Mouse (Mus musculus) cerebellum, adult 2 months (tissue): ENCODE measurements around the gene Drd1. TPM values are rescaled to one million over a fixed set of nuclear protein-coding genes. Genes with fewer than 3 reads are reported as not detected.

Experiments used
- DNase-seq, 2 experiments: peaks; one replicate each; pipeline ENCODE4 v3.0.0; 2021
- H3K27ac ChIP-seq: fragments of 200-500 bp; 2 replicates; pipeline ENCODE4 v1.5.1; 2012; ENCODE audit warnings: low read length, control low read depth, inconsistent platforms; ENCODE audit not compliant: insufficient read depth
- H3K27me3 ChIP-seq: fragments of 200-500 bp; 2 replicates; pipeline ENCODE4 v1.6.1; 2012; ENCODE audit warnings: inconsistent platforms, mild to moderate bottlenecking, low read length, moderate library complexity; ENCODE audit not compliant: control insufficient read depth, insufficient read depth
- H3K4me1 ChIP-seq: fragments of 200-500 bp; 2 replicates; pipeline ENCODE4 v1.6.1; 2011; ENCODE audit warnings: low read length; ENCODE audit not compliant: control insufficient read depth, insufficient read depth
- H3K4me3 ChIP-seq: fragments of 200-500 bp; replicated peaks from 2 replicates; pipeline ENCODE3; 2011; ENCODE audit warnings: mild to moderate bottlenecking, low read depth, low read length, control low read depth; ENCODE audit not compliant: insufficient read depth
- CTCF ChIP-seq: fragments of 200-500 bp; IDR thresholded peaks from 2 replicates; pipeline ENCODE4 v1.5.1; 2011; ENCODE audit warnings: low read depth, mild to moderate bottlenecking, control low read depth, low read length, moderate library complexity, borderline replicate concordance; ENCODE audit not compliant: insufficient read depth
- POLR2A ChIP-seq: fragments of 200-500 bp; IDR thresholded peaks from 2 replicates; pipeline ENCODE4 v1.6.1; 2011; ENCODE audit warnings: low read length, control low read depth, borderline replicate concordance; ENCODE audit not compliant: insufficient read depth
- WGBS: fragments of 180-500 bp; shearing (Covaris S2); methylation state at CpG from one replicate; pipeline ENCODE4 v1.1.7; 2018; 5-methylcytosine and 5-hydroxymethylcytosine counted together
- polyA plus RNA-seq: library from polyadenylated mRNA; depleted of rRNA; stranded (reverse); fragments of >200 nt; gene quantifications from 2 replicates; pipeline ENCODE4 v1.2.3, GENCODE M21; 2012

The Drd1 gene
- polyA plus RNA-seq, 1 experiment = 0.57 TPM

DNA sequence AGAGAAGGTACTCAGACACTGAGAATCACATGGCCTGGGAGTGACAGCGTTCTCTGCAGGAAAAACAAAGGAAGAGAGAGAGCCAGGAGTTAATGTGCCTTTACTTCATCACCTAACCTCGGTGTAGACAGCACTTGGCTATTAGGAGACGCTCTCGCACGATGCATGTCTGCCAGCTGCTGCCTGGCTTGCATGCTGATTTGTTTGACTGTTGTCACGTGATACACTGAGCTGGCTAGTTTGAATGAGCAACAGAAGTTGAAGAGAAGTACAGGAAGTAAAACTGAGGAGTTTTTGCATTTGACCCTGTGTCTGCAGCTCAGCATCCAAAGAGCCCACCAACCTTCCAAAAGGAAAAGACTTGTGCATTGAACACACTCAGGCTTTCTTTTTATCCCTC lies 39.5 kb upstream of the Drd1 start:
- WGBS = 30% methylated on average over 6 of the region's 6 CpGs
- no peak overlapping the region for H3K27ac ChIP-seq
- no peaks in the 10 kb centered on the region for H3K27me3 ChIP-seq
- H3K4me3 ChIP-seq = no peak overlapping the region
- H3K4me1 ChIP-seq = no peaks in the 10 kb centered on the region; the same call in 1 of the 2 replicates
- no peak for DNase-seq
- TF ChIP-seq CTCF (no peak), POLR2A (no peak)

DNA sequence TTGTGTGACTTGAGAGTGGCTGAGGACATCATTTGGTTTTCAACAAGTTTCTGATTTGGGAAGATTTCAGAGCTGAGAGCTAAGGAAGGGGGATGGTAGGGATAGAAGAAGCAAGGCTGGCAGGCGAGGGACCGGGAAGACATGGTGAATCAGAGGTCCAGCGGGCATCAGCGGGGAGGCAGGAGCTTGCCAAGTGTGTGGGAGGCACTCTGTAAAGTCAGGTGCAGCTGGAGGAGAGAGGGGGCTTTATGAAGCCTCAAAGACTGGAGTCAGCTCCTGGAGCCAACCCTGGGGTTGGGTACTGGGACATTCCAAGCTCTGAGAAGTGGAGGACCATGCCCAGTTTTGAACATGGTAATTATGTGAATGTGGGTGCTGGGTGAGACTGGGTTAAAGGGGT lies 38.8 kb upstream of the Drd1 start:
- Histone ChIP-seq H3K4me1 (no peaks in the 10 kb centered on the region; the same call in 1 of the 2 replicates), H3K27me3 (no peaks in the 10 kb centered on the region), H3K4me3 (no peak overlapping the region), H3K27ac (no peak overlapping the region)
- 19% methylated on average over 4 of the region's 4 CpGs for WGBS
- TF ChIP-seq CTCF (no peak), POLR2A (no peak)
- DNase-seq = no peak

DNA sequence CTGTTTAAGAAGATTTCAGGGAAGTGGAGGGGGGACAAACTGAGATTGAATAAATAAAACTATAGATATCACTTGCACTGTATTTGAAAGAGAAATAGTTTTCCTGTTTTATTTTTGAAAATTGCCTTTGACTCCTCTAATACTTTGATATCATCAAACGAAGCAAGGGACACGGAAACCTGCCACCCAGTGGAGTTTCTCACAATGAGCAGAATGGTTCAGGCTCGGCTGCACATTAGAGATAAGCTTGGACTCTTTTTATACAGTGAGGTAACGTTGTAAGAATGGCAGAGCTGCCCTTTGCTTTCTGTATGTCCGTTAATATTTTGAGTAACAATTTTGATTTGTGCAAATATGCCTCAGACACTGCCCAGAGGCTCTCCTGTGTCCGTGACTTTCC lies 36.2 kb upstream of the Drd1 start:
- Histone ChIP-seq H3K4me3 (no peak overlapping the region), H3K27me3 (no peaks in the 10 kb centered on the region), H3K4me1 (no peaks in the 10 kb centered on the region; the same call in 1 of the 2 replicates), H3K27ac (no peak overlapping the region)
- TF ChIP-seq CTCF (no peak), POLR2A (no peak)
- WGBS = 86% methylated on average over 6 of the region's 6 CpGs
- no peak for DNase-seq

DNA sequence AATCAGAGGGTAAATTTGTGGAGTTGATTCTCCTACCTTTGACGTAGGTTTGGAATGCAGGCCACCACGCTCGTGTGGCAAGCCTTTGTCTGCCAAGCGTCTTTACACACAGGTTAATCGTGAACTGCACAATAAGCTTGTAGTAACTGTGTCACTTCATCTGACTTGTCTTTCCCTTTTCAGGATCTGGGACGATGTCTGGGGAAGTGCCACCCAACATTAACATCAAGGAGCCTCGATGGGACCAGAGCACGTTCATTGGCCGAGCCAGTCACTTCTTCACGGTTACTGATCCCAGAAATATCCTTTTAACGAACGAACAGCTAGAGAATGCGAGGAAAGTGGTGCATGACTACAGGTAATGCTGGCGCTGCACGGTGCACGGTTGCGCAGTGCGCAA lies 29.8 kb upstream of the Drd1 start:
- H3K4me3 ChIP-seq = no peak overlapping the region
- H3K27ac ChIP-seq = no peak overlapping the region
- H3K4me1 ChIP-seq = no peaks in the 10 kb centered on the region
- 82% methylated on average over 18 of the region's 18 CpGs for WGBS
- H3K27me3 ChIP-seq = no peaks in the 10 kb centered on the region
- no peak for TF ChIP-seq CTCF
- no peak for TF ChIP-seq POLR2A
- no peak for DNase-seq

DNA sequence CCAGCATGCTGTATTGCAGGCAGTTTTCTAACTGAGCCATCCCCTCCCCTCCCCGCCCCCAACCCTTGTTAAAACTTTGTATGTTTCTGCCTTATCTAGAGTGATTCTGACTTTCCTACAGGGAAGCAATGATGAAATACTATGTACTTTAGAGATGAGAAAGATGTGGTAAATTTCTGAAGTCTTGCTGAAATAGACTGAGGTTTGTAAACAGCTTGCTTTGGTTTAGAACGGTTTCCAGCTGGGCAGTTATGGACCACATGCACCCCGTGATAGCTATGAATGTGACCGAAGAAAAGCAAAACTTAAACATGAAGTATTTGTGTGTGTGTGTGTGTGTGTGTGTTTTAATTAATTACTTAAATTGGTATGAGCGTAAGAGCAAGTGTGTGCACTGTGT lies 29.3 kb upstream of the Drd1 start:
- no peaks in the 10 kb centered on the region for H3K27me3 ChIP-seq
- no peaks in the 10 kb centered on the region for H3K4me1 ChIP-seq
- no peak for TF ChIP-seq POLR2A
- no peak for TF ChIP-seq CTCF
- H3K4me3 ChIP-seq = no peak overlapping the region
- WGBS = 75% methylated on average over 5 of the region's 5 CpGs
- no peak for DNase-seq
- no peak overlapping the region for H3K27ac ChIP-seq

DNA sequence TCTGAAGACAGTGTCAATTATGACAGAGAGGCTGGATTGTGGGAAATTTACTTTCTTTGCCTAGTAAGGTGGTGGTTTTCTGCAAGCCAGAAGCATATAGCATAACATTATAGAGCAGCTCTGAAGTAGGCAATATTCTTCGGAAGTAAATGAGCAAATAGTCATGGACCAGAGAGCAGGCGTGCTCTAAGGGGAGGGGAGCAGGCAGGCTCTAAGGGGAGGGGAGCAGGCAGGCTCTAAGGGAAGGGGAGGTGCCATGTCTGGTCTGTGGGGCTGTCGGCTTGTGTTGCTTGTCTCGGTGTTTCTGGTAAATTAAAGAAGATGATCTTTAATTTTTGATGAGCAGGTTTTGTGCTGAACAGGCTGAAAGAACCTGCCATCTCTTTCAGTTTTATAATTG lies 28.7 kb upstream of the Drd1 start:
- Histone ChIP-seq H3K4me3 (no peak overlapping the region), H3K27ac (no peak overlapping the region), H3K27me3 (no peaks in the 10 kb centered on the region), H3K4me1 (no peaks in the 10 kb centered on the region)
- 39% methylated on average over 4 of the region's 4 CpGs for WGBS
- no peak for DNase-seq
- TF ChIP-seq POLR2A (no peak), CTCF (no peak)

DNA sequence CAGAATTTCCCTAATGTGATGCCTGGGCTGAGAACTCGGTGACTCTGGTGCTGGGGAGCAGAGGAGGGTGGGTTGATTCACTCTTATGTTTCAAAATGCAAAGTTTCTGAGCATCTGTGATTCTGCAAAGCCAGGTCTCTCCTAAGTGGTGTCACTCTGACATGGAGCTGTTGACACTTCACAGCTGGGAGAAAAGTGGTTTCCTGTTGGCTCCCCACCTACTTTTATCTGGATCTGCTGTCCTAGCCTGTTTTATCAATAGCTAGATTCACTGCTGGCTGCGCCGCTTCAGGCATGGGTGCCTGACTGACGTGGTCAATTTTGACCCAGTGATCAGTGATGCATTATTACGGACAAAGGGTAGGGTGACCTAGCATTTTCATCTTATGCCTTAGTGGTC lies 27.4 kb upstream of the Drd1 start:
- Histone ChIP-seq H3K4me1 (peaks cover 3% of the 10 kb centered on the region; the same call in 1 of the 2 replicates), H3K27ac (no peak overlapping the region), H3K4me3 (no peak overlapping the region), H3K27me3 (no peaks in the 10 kb centered on the region)
- no peak for DNase-seq
- TF ChIP-seq POLR2A (no peak), CTCF (no peak)
- 78% methylated on average over 5 of the region's 5 CpGs for WGBS

DNA sequence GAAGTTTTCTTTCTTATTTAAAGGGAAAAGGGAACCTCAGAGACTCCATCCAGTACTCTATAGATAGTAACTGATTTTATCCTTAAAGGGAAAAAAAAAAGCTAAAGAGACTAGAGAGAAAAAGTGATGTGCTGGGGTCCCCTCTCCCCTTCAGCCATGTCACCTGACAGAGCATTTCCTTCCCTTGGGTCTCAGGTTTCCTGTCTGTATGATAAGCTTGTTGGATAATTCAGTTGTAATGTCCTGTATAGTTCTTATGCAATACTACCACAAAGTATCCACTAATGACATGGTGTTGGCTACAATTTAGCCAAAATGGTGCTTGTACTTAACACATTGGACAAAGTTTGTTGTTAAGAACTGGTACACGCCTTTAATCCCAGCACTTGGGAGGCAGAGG lies 25.3 kb upstream of the Drd1 start:
- H3K4me1 ChIP-seq = peaks cover 3% of the 10 kb centered on the region; the same call in 1 of the 2 replicates
- H3K27me3 ChIP-seq = no peaks in the 10 kb centered on the region
- TF ChIP-seq CTCF (no peak), POLR2A (no peak)
- no peak for DNase-seq
- H3K27ac ChIP-seq = no peak overlapping the region
- 95% methylated on average over 1 of the region's 1 CpGs for WGBS
- no peak overlapping the region for H3K4me3 ChIP-seq

DNA sequence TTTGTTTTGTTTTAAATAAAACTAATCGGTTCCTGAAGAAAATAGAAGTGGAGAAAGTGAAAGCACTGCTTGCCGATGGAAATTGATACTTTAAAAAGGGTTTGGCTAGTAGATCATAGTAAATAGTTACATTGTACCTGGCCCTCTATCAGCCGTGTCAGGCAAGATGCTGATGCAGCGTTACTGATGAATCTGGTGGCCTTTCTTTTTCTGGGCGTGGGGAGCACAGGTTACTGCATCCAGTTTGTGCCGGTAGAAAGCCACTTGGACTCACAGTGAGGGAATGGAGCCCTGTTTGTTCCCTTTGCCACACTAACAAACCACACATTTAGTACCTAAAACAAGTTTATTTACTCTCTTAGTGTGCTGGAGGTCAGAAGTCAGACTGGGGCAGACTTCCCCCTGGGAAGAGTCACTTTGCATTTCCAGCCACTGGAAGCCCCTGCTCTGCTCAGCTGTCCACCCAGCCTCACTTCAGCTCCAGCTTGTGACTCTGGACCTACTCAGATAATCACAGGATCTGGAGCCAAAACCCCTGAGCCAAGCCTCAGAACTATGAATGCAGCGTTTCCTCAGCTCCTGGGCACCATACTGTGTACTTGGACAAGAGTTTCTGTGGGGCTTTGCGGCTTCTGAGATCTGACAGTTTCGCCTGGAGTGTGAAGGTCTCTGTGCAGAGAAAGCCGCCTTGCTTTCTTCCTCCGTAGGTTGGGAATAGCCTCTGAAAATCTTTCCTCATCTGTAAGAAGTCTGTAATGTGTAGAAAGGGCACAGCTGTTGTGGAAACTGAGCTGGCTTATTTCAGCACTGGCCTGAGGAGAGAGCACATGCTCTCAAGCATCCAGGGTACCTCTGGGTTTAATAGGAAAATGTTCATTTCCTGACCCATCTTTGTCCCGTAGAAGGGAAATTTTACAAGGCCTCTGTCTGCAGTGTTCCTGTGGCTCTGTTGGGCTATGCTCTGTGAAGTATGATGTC lies 24.6 kb upstream of the Drd1 start:
- DNase-seq = no peak
- TF ChIP-seq POLR2A = no peak
- TF ChIP-seq CTCF = no peak
- Histone ChIP-seq H3K27ac (no peak overlapping the region), H3K4me1 (peaks cover 3% of the 10 kb centered on the region; the same call in 1 of the 2 replicates), H3K4me3 (no peak overlapping the region), H3K27me3 (no peaks in the 10 kb centered on the region)
- WGBS = 56% methylated on average over 12 of the region's 12 CpGs
